Mouse (Mus musculus): ENCODE measurements around the gene Pcdh9.

DNA sequence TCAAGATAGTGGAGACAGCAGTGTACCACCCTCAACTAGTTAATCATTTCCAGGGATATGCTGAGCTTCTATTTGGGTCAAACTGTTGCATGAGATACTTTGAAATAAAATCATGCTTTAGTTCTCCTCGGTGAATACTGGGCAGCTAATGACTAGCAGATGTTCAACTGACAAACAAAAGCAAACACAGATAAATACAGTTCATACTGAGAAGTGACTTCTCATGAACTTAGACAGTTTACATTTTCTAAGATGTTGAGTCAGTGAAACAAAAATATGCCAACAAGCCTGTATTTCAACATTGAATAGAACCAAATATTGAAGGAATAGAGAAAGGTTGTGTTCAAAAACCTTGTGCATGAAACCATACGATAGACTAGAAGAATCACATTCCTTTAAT lies 795.4 kb downstream of the Pcdh9 start:
- TF ChIP-seq CTCF (IDR thresholded peaks at IDR 0.05; ENCODE audit: low read depth, low read length) (no peak), POLR2A (IDR thresholded peaks at IDR 0.05; ENCODE audit: extremely low read depth, insufficient read depth, low read length) (no peak)

Measured in liver, adult 2 months (tissue).